Mouse (Mus musculus): ENCODE measurements around the gene Gskip. TPM values are rescaled to one million over a fixed set of nuclear protein-coding genes. Genes with fewer than 3 reads are reported as not detected.

Gene Gskip
- total RNA-seq, 2 experiments from 2014 or later: 6.6 to 7.7 TPM

DNA sequence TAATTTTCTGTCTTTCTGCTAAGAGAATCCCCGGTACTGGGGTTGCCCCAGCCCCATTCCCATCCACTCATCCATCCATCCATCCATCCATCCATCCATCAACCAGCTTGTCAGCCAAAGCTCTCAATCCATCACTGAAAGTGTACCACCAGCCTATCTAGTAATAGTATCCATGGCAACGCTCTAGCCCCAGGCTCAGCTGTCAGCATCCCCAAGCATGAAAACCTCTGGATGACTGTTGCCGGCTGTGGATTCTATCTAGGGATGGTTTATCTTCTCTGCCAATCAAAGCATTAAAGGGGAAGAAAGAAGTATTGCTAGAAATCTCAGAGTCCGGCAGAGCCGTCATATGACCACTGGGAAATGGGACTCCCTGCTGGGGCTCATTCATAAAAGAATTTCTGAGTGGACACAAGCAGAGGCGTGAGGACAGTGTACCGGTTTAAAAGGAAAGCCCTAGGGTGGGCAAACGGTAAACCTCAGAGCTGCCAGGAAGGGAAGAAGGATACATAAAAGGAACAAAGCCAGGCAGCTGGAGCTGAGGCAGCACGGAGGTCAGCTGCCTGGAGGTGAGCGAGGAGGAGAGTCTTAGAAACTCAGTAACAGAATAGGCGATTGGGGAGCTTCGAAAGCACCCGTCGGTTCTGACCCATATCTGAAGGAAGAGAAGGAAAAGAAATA, 37.0 kb downstream of the Gskip start:
- DNase-seq: no peak

DNA sequence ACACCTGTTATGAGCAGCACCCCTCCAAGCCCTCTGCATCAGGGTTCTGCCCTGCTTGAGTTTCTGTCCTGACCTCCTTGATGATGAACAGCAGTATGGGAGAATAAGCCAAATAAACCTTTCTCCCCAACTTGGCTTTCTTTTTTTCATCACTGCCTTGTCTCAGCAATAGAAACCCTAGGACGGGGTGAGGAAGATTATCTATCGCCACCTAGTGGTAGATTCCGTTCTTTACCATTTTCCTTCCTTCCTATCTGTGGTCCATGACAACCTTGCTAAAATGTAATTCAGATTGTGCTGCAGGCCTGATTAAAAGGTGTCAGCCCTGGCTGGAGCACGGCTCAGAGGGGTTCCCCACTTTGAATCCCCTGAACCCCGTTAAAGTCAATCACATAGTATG, 38.0 kb downstream of the Gskip start:
- no peak for DNase-seq

DNA sequence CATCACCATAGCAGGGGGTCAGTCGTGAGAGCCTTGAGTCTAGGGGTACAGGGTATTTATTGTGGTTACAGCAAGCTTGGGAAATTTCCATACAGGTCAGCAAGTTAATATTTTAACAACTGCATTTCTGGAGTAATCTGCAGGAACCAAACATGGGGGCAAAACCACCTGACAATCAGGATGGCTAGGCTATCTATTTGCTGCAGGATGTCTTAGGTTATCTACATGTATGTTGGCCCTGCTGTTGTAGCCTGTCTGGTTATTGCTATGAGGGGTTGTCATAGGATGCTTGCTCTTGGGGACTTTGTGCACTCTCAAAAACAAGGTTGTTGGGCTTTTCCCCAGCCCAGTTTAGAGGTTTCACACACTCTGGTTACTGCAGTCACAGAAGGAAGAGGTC, 40.0 kb downstream of the Gskip start:
- no peak for DNase-seq

DNA sequence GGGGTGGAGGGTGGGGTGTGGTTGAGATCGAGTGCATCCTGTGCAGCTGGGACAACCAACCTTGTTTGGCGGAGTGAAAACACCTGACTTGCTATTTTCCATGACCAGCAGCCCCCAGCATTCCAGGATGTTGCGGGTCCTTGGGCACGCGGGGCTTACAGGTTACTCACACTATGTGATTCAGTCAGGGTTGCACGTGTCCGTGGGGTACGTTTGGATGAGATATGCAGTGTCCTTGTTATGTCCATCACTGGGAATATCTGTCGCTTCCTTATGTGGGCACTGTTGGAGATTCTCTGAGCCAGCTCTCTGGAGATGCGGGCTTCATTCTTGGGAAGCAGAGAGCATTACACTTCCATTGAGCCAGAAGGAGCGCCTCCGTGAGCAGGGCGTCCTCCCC, 41.1 kb downstream of the Gskip start:
- DNase-seq: no peak

DNA sequence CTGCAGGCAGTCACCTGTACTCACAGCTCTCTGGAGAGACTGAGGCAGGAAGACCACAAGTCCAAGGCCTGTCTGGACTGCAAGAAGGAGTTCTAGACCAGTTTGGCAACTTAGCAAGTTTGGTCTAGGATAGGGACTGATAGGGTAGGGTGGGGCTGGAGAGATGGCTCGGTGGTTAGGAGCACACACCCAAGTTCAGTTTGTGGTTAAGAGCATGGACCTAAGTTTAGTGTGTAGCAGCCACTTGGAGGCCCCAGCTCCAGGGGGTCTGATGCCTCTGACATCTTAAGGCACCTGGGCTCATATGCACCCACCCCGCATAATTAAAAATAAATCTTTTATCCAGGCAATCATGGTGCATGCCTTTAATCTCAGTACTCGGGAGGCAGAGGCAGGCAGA, 42.6 kb downstream of the Gskip start:
- no peak for DNase-seq

DNA sequence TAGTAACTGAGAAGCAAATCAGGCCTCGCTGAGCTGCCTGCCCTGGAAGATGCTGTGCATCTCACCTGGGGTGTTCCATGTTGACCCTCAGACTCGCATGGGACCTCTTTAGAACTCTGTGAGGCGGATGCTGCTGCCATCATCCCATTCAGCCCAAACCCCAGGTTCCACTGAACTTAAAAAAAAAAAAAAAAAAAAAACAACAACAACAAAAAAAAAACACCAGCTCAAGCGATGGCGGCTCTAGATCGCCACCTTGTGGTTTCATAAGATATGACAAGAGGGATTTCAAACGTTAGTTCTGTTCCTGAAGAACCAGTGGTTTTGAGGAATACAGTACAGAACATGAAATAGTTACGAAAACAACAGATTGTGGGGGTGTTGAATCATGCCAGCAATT, 43.3 kb downstream of the Gskip start:
- peak; percentile 15 for DNase-seq

DNA sequence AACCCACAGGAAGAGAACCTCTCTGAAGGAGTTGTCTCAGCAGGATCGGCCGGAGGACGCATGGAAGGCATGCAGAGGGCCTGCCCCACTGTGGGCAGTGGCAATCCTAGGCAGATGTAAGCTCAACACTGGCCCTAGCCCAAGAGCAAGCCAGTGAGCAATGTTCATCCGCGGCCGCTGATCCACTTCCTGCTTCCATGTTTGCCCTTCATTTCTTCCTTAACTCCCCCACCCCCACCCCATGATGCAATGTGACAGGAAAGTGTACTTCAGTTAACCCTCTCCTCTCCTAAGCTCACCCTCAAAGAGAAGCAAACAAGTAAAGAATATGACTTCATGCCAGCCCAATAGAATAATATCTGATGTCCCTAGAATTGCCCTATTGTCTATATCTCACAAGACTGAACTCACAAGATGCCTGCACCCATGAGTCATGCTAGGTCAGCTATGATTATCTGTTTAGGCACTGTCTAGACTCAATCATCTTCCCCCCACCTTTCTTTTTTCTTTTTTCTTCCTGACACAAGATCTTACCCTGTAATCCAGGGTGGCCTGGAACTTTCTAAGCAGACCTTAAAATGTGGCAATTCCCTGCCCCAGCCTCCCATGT, 46.3 kb downstream of the Gskip start:
- DNase-seq: no peak

DNA sequence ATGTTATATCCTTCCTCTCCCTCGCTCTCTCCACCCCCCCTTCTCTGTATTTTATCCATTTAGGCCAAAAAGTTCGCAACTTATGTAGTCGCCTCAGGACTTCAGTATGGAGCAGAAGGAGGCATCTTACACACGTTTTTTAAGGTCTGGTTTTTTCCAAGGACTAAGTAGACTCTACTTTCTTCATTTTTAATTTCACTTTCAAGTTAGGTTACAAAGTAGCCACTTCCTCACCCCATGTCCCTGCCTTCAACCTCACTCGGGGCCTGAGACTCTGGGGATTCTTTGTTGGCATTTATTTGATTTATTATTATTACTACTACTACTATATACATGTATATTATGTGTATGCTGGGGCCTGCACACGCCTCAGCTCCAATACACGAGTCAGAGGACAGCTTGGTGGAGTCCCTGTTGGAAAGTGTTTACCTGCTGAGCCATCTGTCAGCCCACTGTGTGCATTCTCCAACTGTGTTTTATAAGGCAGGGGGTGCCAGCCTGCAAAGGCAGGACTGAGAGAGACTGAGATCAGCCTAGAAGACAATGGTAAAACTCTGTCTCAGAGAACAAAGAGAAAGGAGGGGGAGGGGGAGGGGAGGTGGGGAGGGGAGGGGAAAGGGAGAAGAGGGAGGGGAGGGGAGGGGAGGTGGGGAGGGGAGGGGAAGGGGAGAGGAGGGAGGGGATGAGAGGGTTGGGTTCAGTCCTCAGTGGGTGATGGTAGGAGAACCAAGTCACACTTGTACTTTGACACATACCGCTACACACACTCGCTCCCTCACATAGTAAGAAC, 48.9 kb downstream of the Gskip start:
- no peak for DNase-seq

DNA sequence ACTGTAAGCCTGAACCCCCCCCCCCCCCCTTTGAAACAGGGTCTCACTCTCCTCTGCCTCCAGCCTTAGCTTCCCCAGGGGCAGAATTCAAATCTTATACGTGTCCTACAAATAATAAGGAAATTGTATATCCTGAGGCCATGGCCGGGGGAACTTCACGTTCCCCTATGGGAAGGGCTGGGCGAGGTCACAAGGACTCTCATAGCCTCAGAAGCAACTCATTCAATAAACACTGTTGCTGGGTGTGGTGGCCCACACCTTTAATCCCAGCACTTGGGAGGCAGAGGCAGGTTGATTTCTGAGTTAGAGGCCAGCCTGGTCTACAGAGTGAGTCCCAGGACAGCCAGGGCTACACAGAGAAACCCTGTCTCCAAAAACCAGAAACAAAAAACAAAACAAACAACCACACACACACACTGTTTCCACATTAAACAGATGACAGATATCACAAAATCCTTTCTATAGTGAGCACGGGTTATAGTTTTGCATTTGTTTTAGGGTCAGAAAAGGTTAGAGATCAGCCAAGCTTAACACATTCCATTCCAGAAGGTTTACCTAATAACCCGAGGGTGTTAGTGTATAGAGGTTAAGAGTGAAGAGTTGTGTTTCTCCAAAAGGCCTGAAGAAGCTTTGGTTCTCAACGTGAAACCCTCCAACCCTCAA, 50.7 kb downstream of the Gskip start:
- no peak for DNase-seq

DNA sequence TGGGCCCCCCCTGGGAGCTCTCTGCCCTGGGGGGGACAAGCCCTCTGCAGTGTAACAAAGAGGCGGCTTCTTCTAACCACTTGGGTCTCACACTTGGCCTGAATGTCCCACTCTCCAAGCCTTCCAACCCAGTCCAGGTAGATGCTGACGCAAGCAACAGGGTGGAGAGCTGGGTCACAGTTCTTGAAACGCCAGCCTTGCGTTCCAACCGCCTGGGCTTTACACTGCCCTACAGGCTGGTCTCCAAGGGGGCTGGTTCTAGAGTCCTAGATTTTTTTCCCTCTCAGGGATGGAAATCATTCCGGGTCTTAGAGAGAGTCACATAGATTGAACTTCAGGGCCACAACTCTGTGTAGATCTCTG, 51.2 kb downstream of the Gskip start:
- DNase-seq: no peak

DNA sequence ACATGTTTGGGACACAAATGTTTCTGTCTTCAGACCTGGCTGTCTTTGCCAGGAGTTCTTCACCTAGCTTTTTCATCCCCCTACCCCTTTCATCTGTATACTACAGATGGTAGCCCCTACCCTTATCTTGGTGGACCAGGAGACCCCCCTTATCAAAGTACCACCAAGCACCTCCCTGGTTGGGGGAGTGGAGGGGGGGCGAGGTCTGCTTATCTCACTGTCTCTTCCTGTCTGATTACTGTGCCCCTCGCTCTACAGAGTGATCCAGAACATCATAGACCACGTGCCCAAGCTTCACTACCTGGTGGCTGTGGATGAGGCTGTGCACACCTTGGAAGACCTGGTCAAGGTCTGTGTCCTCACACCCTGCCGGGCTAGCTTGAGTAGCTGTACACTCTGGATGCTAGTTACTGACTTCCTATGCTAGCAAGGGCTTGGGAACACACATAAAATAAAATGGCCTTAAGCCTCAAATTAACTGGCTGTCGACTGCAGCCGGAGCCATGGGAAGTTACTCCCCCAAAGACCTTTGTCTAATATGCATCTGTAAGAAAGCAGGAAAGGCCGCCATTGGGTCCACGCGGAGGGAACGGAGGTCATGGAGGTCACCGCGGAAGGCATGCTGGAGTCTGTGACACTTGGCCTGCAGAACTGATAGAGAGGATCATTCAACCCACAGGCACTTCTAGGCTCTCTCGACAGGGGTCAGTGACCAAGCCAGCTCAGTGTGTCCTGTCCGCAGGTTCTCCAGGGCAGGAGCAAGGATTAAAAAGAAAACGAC, 53.9 kb downstream of the Gskip start:
- no peak for DNase-seq

DNA sequence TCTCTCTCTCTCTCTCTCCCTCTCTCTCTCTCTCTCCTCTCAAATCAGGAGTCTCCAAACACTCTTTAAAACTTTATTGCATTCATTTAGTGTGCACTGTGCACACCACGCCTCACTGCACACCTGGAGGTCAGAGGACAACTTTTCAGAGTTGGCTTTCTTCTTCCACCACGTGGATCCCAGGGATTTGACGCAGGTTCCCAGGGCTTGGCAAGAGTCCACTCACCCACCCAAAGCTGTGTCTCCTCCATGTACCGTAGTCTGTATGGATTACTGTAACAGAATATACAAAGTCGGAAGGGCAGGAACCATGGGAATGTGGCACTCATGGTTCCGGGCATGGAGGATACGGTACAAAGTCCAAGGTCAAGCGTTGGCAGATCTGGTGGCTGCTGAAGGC, 55.0 kb downstream of the Gskip start:
- DNase-seq: no peak

DNA sequence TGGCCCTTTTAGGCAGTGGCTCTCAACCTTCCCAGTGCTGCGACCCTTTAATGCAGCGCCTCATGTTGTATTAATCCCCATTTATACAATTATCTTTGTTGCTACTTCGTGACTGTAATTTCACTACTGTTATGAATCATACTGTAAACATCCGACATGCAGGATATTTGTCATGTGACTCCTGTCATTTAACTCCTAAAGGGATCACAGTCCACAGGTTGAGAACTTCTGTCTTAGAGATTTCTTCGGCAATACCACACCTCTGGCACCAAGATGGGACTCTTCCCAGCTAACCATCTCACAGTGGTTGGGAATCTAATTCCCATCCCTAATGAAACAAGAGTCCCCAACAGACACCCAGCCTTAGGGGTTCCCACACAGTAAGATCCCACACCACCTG, 63.5 kb downstream of the Gskip start:
- DNase-seq: no peak

Other genes starting within 250 kb of the Gskip start
- gene D430019H16Rik, start 231.0 kb upstream of the Gskip start, total RNA-seq (2021): 1 to 10 TPM; 2.3 to 2.9 TPM
- 1 to 10 TPM; 1.2 to 1.5 TPM for gene Bdkrb2, start 121.6 kb upstream of the Gskip start, total RNA-seq (2021)
- gene Bdkrb1, start 81.7 kb upstream of the Gskip start, total RNA-seq (2021): under 1 TPM in 1 of 2 experiments, not detected in 1; 0.23 TPM
- 10 to 100 TPM; 14.9 to 18.7 TPM for gene Atg2b, start 382 bp downstream of the Gskip start, total RNA-seq (2021)
- gene Ak7, start 21.1 kb downstream of the Gskip start, total RNA-seq (2021): not detected
- gene Papola, start 99.9 kb downstream of the Gskip start, total RNA-seq (2021): 10 to 100 TPM; 87.5 to 97.4 TPM